Mouse (Mus musculus) megakaryocyte, embryonic 14.5 days (primary cell): ENCODE data around the gene Ndrg4.

ENCODE experiments used
- FLI1 ChIP-seq: IDR thresholded peaks from 2 replicates; pipeline ENCODE4 v1.6.1; 2012; ENCODE audit warnings: low read length, inconsistent platforms, mixed read lengths
- GATA1 ChIP-seq: IDR thresholded peaks from 3 replicates; pipeline ENCODE4 v1.6.1; 2012; ENCODE audit warnings: mixed read lengths, low read length, inconsistent platforms, borderline replicate concordance

DNA sequence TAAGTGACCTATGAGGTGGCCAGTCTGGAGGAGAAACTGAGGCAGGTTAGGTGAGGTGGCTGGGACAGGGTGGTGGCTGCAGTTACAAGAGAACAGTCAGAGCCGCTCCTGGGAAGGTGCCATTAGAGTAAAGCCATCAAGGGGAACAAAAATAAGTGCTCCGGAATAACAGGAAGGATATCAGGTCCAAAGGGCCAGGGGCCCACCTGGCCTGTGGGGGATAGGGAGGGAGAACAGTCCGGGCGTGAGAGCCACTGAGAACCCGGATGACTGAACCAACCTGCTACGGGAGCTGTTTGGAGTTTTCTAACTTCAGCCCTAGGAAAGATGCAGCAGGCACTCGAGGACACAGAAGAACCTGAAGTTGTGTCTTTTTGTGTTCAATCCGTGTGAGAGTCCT lies 15.7 kb upstream of the Ndrg4 start:
- TF ChIP-seq GATA1: no peak
- TF ChIP-seq FLI1: no peak
